Mouse (Mus musculus) brain, embryonic 14.5 days (tissue): ENCODE results near the gene Snx19. TPM values are rescaled to one million over a fixed set of nuclear protein-coding genes. Genes with fewer than 3 reads are reported as not detected.
A peak's percentile ranks its signal among the peaks of the same experiment; 100 is the strongest.

Experiments used
- DNase-seq: peaks from one replicate; pipeline ENCODE4 v3.0.0-alpha.2; 2011; ENCODE audit warnings: low read depth
- CTCF ChIP-seq: fragments of 200-500 bp; IDR thresholded peaks from 2 replicates; pipeline ENCODE4 v1.5.1; 2012; ENCODE audit warnings: inconsistent platforms, mild to moderate bottlenecking, moderate library complexity, borderline replicate concordance; ENCODE audit not compliant: insufficient read depth, insufficient read length; ENCODE audit errors: extremely low read depth
- POLR2A ChIP-seq: fragments of 200-500 bp; IDR thresholded peaks from 2 replicates; pipeline ENCODE4 v1.6.1; 2012; ENCODE audit warnings: mild to moderate bottlenecking, inconsistent platforms, borderline replicate concordance; ENCODE audit not compliant: poor library complexity, insufficient read depth, insufficient read length, severe bottlenecking; ENCODE audit errors: extremely low read depth
- polyA plus RNA-seq: library from polyadenylated mRNA; depleted of rRNA; stranded (reverse); fragments of >200 nt; gene quantifications from 2 replicates; pipeline ENCODE4 v1.2.3, GENCODE M21; 2012

The Snx19 gene
- polyA plus RNA-seq, 1 experiment = 24.2 TPM

- DNase-seq = no peak
- TF ChIP-seq CTCF = no peak
- no peak for TF ChIP-seq POLR2A
Observed at GRCm38 (mm10) chr9:30445232-30446085, 18.6 kb downstream of the Snx19 start.

GRCm38 (mm10) chr9:30446126-30446525 lies 19.2 kb downstream of the Snx19 start:
- DNase-seq = no peak
- TF ChIP-seq POLR2A (no peak), CTCF (no peak)

DNA sequence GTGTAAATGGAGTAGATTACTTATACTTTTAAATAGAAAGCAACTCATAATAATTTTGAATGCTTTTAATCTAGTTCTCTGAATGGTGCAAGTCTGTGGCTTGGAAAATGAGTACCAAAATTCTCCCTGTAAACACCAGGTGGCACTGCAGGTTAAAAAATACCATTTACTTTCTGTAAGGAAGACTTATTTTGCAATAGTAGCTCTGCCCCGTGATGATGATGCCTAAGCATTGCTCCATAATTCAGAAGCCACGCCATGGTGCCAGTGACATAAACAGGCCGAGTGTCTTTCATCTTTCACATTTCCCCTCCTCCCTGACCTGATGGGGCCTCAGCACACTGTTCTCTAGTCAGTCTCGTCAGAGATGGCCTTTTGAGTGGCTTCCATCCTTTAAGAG lies 21.6 kb downstream of the Snx19 start:
- DNase-seq = peak; percentile 84
- TF ChIP-seq POLR2A = no peak
- TF ChIP-seq CTCF = 0 out of 2 replicates have a peak, but pooled peaks have one; percentile 24

DNA sequence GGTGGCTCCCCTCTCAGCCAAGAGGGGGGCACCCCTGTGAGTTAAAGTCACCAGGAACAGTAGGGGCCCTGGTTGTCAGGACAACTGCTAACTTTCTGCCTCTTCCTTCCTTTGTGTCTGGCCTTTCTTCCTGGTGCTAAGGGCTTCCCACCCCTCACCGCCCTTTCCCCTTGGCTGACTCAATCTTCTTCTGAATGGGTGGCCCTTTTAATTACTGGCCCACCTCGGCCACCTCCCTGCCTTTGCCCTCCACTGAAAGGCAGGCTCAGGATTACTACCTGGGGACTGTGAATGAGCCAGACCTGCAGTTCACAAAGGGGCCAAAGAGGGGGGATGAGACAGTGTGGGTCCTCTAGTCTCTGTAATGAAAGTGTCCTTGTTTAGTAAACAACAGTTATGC lies 23.0 kb downstream of the Snx19 start:
- TF ChIP-seq CTCF (no peak), POLR2A (no peak)
- DNase-seq = no peak

DNA sequence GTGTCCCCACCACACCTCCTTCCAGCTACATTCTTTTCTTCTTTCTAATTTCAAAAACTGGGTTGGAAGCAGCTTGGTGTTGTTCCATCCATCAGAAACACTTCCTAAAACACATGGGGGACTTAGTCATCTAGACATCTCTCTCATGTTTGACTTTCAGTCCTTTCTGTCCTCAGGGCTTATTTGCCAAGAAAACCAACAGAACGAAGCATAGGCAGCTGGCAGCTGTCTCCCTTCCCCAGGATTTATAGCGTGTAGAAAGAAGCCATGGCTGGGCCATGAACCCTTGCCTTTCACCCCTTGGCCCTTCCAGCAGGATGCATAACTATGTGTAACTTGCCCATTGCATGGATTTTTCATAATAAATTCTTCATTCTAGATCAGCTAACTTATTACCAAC lies 23.9 kb downstream of the Snx19 start:
- TF ChIP-seq CTCF = no peak

DNA sequence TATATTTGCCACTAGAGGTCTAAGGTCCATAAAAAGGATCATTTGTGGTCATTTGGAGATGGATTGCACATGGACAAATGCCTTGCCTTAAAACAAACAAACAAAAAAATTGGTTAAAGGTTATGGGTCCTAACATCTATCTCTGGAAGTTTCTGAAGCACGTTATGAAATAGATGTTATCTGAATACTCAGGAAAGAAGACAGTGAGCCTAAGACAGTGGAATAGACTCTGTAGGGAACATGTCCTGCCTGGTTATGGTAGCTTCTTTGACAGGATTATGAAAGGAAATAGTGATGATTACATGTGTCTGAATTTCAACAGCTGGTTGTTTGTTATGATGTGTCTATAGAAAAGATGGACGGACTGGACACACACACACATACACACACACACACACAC lies 27.6 kb downstream of the Snx19 start:
- DNase-seq = no peak
- TF ChIP-seq CTCF (no peak), POLR2A (no peak)

More for the DNA sequence above, 23.9 kb downstream of the Snx19 start:
- no peak for DNase-seq

- no peak for TF ChIP-seq CTCF
- TF ChIP-seq POLR2A = no peak
- no peak for DNase-seq
Observed at GRCm38 (mm10) chr9:30456250-30456649, 29.3 kb downstream of the Snx19 start.

DNA sequence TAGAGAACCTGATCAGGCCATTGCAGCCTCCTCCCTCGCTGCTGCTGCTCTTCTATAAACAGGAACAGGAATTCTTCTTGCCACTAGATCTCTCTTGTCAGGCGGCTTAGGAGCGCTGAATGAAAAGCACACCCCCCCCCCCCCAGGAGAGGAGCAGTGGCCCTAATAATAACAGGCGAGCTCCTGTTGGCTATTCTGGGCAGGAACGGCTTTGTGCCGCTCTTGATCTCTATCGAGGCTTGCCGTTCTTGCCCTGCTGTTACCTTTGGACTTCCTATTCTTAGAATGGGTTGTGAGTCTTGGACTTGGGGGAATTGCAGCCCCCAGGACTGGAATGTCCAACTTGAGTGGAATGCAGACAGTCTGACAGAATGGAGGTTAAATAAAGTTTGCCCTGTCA lies 33.6 kb downstream of the Snx19 start:
- DNase-seq = no peak

GRCm38 (mm10) chr9:30464661-30465060 lies 37.8 kb downstream of the Snx19 start:
- no peak for TF ChIP-seq POLR2A
- TF ChIP-seq CTCF = no peak
- no peak for DNase-seq

More for the DNA sequence above, 33.6 kb downstream of the Snx19 start:
- TF ChIP-seq CTCF = no peak
- TF ChIP-seq POLR2A = no peak

DNA sequence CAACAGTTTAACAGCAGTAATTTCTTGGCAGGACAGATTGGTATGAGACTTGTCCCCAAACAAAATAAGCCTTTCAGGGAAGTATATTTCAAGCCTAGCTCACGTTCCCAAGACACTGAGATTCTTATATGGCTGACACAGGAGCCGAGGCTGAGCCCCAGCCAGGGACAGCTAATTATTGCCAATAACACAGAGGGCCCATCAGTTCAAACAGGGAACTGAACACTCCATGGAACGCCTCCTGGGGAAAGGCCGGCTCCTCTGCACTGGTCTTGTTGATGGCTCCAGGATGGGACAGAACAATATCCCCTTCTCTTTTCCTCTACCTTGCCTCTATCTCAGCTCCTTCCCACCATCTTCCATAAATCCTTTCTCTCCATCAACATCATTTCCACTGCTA lies 53.1 kb downstream of the Snx19 start:
- TF ChIP-seq CTCF = no peak
- TF ChIP-seq POLR2A = no peak
- no peak for DNase-seq

DNA sequence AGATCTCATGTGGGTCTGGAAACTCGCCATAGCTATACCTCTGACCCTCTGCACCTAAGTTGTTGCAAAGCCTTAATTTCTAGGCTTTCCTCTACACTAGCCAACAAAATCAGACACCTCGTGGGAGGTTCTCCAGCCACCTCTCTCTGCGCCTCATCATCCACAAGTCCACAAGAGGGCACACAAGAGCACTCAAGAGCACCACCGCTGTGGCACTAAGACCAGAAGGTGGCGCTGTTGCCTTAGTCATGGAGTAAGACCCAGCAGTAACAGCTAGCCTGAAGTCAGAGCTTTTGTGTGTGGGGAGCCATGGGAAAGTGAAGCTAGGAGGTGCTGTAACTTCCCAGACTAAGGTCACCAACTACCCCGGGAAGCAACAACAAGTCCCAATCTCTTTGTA lies 53.6 kb downstream of the Snx19 start:
- peak; percentile 100 for TF ChIP-seq CTCF
- TF ChIP-seq POLR2A = no peak
- peak; percentile 98 for DNase-seq

DNA sequence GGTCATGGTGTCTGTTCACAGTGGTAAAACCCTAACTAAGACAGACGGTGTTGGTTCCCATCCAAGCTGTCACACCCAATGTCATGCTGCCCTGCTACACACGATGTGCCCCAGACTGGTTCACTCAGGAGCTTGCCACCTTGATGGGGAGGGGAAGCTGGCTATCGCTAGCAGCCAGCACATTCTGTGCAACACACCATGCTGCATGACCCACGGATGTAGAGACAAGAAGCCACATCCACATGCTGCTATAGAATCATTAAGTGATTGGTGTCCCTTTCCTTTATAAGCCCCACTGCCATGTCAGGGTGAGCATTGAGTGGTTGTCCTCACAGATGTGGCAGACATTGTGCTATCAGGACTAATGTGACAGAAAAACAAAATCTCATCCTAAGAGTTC lies 55.2 kb downstream of the Snx19 start:
- DNase-seq = no peak
- no peak for TF ChIP-seq CTCF
- no peak for TF ChIP-seq POLR2A
